Mouse (Mus musculus) gastrocnemius, adult 18-20 months (tissue): ENCODE data around the gene Ces4a. TPM values are rescaled to one million over a fixed set of nuclear protein-coding genes. Genes with fewer than 3 reads are reported as not detected.
A peak's percentile ranks its signal among the peaks of the same experiment; 100 is the strongest.
"Not testable (repeated sequence)": the region's sequence is repeated elsewhere in the genome, so short reads cannot be mapped to it uniquely, and the experiment has no call there.

Experiments
- DNase-seq: peaks from one replicate; pipeline ENCODE4 v3.0.0; 2021; ENCODE audit warnings: low spot score
- long read RNA-seq, 2 experiments: library from polyadenylated mRNA; stranded (forward); transcript quantifications; one replicate each; pipeline ENCODE4 v2.0.0; 2021
- total RNA-seq, 2 experiments: library from RNA; stranded (reverse); gene quantifications; 2 replicates each; pipeline ENCODE4 v1.2.3; 2021

The Ces4a gene
- not detected for total RNA-seq
- long read RNA-seq, experiment 1, result 0 reads
- long read RNA-seq, experiment 2, result 0 reads

DNA sequence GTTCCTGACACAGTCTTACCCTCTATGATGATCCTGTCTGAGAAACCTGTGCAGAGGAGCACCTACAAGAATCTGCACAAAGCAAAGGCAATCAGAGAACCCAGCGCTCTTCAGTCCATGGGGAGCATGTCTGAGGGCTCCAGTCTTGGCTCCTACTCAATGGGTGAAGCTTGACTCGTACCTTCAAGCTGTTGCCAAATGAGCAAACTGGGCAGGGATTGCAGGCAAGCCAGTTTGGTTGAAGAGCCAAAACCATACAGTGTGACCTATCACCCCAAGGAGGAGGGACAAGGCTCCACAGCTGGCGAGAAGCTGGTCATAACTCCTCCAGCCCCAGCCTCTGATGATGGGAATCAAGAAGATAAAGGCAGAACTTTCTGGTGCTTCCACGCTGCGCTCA lies at the start of gene Ces4a:
Gene Ces4a (plus strand): TSS at position 292 of the 400 bp plus-strand sequence.
- no peak for DNase-seq

DNA sequence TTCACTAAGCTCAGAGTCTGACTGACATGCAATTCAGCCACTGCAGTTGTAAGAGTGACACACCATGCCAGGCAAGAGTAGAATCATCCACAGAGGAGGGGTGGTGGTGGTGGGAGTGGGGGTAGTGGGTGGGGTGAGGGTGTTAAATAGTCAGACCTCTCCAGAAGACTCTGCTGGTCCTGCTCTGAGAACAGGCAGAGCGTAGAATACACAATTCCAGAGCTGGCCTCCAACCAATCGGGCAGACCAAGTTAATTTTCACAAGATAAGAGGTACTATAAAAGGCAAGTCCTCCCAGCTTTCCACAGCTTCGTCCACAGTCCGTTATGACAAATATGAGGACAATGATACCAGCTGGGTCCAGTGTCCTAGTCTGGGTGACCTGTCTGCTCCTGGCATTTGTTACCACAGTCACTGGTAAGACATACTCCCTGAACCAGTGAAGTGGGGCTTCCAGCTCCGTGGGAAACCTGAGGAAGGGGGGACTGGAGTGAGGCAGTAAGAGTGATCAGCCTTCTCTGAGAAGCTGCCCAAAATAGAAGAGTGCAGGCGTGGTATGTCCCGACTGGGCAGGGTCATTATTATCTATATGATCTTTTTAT lies 48.0 kb upstream of the Ces4a start, which contains the start of gene Ces3b:
Gene Ces3b (plus strand): TSS at position 305 of the 602 bp plus-strand sequence.
- no peak for DNase-seq

DNA sequence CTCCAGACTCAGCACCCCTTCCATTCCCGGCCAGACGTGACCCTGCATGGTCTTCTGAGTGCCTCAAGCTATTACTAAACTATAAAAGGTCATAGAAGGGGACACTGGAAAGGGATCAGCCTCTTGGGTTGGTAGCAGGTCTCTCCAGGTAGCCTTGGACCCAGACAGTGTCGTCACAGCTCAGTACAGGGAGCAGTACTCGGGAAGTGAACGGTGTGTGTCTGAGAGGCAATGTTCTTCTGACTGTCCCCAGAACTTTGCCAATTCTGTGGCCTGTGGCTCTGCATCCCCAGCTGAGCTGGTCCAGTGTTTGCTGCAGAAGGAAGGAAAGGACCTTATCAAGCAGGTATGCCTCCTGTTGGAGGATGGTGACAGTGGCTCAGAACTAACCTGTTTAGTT lies 43.4 kb upstream of the Ces4a start:
- DNase-seq, result not testable (repeated sequence)

DNA sequence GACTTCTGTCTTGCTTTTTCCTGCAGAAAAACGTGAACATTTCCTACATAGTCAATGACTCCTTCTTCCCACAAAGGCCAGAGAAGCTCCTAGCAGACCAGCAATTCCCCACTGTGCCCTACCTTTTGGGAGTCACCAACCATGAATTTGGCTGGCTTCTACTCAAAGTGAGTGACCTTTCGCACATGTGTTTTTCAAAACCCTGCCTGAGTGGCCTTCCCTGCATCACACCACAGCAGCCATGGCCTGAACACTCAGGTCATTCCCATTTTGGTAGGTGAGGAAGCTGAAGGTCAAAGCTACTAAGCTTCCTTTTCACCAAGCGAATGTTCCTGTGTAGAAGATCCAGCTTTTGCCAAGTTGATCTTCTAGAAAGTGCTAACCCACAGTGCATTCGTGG lies 43.0 kb upstream of the Ces4a start:
- DNase-seq, result no peak

DNA sequence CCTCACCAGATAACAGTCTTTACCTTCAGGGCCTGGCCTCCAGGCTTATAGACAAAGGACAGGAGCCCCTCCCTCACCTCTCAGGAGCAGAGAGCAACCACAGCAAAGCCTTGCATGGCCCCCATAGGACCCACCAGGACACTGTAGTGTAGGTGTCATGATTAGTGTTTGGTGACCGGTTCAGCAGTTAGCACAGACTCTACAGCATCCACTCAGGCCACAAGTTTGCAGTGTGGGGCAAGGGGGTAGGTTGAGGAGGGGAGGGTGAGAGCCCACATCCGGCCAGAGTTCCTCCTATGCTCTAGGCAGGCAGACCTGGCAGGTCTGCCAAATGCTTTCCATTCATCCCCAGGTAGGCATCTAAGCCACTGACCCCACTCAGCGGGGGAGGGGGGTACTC lies 37.6 kb upstream of the Ces4a start:
- no peak for DNase-seq

DNA sequence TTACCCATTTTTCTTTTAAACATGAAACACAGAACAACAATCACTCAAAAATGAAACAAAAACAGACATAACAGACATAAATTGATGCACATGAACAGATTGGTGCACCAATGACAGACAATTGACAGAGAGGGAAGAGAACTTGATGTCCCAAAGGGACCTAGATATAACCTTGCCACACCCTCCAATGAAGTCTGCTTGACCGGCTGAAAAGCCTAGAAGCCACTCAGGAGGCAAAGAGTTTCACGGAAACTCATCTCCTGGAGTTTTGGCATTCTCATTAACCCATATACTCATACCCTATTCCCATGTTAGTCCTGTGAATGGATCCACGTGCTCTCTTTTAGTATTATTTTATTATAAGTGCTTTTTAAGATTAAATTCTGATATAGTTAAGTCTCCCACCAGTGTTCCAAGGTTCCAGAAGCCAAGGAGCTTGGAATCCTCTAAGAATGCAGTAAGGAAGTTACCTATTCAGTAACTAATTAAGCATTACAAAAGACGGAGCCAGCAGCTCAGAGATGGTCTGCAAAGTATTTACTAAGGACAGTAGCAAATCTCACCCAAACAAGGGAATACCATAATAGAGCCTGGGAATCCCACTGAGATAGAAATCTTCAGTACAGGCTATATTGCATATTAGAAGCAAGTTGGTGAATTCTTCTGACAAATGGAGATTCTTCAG lies 29.4 kb upstream of the Ces4a start:
- DNase-seq, result not testable (repeated sequence)

DNA sequence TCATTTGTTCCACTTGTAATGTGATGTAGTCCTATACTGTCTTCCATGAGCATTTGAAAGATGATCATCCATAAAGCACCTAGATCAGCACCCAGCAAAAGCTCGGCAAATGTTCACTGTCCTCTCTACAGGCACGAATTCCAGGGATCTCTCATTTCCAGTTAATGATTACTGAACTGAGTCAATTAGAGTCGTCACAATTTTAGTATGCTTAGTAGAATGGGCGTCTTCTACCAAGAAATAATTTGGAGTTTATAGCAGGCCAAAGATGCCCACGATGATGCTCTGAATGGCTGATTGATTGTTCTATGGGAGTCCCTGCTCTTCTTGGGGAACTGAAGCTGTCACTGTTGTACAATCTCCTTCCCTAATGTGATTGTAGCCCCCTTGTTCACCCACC lies 27.9 kb upstream of the Ces4a start:
- not testable (repeated sequence) for DNase-seq

DNA sequence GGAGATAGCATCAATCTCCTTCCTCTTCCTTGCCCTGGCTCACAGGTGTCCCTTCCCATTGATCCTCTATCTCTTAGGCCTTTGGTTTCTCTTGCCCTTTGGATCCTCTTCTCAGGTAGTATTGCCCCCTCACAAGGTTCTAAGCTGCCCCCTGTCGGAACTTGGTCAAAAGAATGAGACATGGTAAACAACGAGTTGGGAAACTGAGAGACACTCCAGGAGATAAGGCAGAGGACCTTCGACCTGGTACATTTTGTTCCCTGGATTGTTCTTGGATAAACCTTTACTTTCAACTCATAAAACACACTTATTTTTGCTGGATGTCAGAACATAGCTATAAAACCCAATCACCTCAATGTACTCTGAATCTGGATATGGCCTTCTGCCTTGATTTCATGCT lies 27.4 kb upstream of the Ces4a start:
- DNase-seq, result no peak

DNA sequence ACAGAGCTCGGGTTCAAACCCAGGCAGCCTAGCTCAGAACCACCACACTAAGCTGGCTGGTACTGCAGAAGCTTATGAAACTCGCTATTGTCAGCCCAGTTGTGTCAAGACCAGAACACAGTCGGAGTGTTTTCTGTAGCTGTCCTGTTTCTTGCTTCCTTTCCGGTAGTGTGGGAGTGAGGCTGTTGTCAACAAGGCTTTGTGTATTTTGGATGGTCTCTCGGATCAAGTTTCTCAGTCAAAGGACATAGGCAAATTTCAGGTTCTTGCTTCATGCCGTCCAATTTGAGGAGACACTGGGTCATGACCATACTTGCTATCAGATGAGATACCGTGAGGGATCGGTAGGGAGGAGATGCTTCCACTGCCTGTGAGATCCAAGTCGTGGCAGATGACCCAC lies 1.7 kb upstream of the Ces4a start:
- DNase-seq, result no peak

DNA sequence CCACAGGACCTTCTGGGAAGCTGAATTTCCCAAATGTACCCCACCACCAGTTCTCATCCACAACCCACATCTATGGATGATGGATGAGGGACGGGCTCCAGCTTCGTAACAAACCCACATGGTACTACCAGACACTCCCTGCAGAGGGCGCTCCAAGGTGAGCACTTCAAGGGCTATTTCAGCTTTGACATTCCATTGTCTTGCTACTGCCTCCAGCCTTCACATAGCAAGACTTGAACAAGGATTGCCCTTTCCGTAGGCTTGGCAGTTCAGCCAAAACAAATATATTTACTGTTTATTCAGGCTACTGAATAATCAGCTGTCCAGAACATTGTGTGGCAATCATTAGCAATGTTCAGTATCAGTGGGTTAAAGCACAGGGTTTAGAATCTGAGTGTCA lies 6.8 kb downstream of the Ces4a start:
- DNase-seq, result peak; percentile 82

DNA sequence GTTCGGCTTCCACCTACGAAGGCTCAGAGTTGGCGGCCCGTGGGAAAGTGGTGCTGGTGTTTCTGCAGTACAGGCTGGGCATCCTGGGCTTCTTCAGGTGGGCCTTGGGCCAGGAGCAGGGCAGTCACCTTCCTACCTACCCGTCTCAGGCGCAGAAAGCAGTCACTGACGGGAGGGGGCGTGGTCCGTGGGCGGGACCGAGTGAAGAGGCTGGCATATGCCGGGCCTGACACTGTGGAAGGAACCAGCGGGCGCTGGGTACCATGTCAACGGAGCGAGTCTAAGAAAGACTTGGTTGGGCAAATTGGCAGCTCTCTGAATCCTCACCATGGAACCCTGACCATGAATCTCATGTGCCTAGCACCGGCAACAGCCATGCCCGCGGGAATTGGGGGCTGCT lies 10.8 kb downstream of the Ces4a start:
- DNase-seq, result no peak

DNA sequence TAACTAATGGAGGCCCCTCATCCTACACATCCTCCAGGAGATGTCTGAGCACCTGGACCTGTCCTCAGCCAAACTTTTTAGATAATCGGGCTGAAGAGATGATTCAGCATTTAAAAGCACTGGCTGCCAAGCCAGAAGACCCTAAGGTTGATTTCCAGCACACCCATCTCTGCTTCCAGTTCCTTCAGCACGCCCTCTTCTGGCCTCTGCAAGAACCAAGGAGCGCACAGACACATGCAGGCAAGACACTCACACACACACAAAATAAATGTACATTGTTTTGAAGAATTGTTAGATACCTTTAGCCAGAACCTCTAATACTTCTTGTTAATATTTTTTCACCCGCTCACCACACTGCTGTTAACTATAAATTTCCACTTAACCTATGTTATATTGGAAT lies 20.1 kb downstream of the Ces4a start:
- DNase-seq, result no peak

DNA sequence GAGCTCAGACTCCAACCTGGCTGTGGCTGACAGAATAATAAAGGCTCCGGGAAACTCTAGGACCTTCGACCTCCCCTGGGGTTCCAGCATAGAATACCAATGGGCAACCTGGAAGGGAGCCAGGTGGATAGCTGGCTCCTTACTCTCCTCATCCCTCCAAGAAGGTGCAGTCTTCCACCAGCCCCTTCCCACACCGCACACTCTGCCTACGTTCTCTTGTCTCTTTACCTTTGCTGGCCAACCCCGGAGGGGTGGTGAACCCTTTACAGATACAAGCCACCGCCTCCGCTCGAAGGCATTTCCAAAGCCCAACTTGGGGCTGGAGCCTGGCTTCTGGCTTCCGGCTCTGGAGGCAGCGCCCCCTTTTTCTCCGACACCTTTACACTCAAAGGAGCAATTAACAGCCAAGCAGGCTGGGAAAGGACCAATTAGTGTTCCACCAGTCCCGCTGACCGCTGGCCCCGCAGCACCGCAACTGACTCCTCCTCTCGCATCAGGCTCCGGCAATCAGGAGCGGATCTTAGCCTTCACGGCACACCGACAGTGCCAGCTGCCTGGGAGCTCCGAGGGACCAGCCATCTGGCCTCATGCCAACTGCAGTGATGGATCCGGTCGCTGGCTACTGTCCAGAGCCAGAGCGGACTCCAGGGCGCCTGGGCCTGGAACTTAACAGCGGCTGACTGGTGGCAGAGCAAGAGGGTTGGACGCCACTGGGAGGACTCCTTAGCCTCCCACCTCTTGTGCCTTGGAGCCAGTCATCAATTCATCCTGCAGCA lies 21.2 kb downstream of the Ces4a start:
- DNase-seq, result peak; percentile 81

DNA sequence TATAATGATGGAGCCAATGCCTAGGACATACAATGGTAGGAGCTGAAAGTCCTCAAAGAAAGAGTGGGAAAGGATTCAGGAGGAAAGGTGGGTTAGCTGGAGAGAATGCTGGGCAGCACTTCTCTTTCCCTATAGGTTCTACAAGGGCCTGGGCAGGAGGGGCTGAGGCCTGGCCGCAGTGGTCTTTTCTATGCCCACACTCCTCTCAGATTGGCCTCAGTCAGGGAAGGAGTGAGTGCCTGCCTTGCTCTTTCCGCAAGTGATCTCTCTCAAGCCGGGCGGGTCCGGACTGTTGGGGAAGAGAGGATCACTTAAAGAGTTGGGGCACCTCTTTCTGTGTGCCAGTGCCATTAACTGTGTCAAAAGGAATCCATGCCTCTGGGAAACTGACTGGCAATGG lies 22.7 kb downstream of the Ces4a start:
- no peak for DNase-seq

DNA sequence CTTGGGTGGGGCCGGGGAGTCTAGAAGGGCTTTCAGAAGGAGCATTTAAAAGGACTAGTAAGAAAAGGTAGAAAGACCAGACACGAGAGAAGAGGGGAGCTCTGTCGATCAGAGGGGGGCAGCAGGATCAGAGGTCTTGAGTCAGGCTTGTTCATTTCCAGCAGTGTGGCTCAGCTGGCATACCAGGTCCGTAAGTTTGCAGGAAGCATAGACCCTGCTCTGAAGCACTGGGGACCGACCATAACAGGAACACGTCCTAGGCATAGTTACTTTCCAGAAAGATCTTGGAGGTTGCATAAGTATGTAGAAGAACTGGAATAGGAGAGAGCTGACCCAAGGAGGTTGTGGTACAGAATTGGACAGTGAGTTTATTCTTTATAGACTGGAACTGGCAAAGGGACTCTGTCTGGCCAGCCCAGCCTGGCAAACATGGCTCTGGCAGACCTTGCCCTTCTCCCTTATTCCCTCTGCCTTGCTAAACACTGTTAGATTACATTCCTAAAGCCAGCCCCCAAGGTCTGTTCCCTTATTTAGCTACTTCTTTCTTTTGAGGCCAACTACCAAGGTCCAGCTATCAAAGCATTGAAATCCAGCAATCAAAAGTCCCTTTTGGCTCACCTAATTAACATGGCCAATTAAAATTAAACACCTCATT lies 23.6 kb downstream of the Ces4a start:
- no peak for DNase-seq

DNA sequence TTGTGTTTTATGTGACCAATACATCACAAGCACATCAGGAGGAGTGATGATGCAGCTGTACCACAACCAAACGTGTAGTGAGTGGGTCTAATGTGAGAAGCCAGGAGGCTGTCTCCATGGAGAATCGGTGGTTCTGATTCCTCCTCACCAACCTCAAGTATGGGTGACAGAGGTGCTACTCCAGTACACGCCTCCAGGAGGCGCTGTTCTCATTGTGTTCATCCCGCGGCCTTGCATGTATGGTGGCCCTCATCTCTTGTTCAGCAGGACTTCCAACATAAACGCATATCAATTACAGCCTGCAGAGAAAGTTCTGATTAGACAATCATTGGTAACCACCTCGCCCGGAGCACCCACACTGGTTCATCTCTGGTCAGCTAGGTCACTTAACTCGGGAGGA lies 26.0 kb downstream of the Ces4a start:
- DNase-seq, result peak; percentile 60

DNA sequence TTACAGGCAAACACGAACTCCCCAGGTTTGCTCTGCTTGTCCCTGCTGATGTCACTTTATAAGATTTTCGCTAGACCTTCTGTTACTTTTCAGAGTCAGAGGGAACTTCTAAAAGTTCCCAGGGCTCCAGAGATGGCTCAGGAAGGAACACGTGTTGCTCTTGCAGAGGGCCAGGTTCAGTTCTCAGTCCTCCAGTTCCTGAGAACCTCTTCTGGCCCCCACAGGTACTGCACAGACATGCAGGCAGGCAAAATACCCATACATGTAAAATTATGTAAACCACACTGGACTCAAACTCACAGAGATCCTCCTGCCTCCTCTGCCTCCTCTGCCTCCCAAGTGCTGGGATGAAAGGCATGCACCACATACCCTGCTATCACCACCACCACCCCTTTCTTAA lies 26.5 kb downstream of the Ces4a start:
- no peak for DNase-seq

DNA sequence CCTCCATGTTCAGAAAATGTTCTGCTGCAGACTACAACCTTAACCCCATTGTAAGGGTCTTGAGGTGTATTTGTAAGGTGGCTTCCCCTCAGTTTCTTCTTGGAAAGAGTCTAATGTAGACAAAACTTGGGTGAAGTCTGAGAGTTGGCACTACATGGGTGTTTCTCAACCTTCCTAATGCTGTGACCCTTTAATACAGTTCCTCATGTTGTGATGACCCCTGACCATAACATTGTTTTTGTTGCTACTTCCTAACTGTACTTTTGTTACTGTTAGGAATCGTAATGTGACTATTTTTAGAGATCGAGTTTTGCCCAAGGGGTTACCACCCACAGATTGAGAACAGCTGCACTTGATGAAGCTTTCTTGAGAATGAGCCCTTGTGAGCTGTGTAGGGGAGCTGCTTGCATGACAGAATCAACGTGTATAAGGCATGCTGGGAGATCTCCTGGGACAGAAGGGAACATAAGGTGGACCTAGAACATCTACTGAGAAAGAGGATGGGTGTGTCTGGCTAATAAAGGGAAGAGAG lies 29.6 kb downstream of the Ces4a start:
- no peak for DNase-seq

DNA sequence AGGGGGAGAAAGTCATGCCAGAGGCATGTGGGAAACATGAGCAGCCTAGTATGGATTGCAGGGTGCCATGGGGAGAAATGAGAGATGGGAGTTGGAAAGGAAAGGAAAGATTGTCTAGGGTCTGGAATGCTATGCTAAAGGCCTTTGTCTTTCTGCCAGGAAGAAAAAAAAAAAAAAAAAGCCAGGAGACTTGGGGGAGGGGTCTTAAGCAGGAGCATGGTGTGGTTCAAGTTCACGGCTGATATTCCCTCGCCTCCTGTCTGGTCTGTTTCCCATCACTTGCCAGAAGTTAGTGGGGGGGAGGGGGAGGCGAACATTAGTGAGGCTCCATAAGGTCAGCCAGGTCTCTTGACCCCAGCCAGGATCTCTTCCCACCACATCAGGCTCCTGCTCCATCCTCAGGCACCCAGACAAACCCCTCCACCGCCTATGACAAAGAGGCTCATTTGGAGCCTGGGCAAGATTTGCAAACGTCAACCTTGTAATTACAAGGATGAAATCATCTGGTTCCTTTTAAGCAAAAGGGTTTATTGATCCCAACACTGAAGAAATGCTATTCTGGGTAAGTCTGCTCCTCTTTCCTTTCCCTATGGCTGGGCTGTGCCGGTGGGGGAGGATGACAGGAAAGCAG lies 32.8 kb downstream of the Ces4a start:
- no peak for DNase-seq

DNA sequence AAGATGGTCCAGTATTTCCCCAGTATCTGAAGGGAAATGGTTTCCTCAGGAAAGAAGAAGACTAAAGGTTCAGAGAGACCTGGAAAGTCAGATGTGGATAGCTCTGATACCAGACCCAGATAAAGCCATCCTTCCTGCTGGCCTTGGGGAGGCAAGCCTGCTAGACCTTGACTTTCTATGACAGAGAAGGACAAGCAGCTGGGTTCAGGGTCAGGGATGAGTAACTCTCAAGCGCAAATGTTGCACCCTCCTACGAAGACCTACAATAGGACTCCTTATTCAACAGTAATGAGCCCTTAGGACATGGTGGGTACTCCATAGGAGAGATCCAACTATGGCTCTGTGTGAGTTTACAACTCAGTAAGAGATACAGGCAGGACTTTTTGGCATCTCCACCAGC lies 33.6 kb downstream of the Ces4a start:
- DNase-seq, result no peak

DNA sequence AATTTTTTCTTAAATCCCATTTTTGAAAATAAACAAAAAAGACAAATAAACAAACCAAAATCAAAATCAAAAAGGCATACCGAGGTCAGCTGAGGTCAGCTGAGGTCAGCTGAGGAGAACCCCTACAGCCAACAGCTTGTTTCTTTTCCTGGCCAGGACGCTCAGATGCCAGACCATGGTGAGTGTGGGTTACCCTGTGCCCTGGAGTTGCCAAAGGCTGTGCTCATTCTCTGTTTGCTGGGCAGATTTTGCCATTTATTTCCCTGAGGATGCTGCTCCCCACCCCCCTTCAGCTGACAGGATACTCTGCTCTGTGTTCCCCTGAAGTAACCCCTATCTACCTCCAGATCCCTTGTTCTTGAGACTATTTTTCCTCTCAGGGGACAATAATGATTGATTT lies 35.5 kb downstream of the Ces4a start:
- no peak for DNase-seq
